Mouse (Mus musculus) E14TG2a.4 (cell line): ENCODE measurements around the gene Glipr1l3.
A peak's percentile ranks its signal among the peaks of the same experiment; 100 is the strongest.

Experiments
- CTCF ChIP-seq: conservative IDR thresholded peaks from 2 replicates; pipeline ENCODE4 v1.5.1; 2014; ENCODE audit warnings: low read length
- POU5F1 ChIP-seq: IDR thresholded peaks from 2 replicates; pipeline ENCODE4 v1.6.1; 2014; ENCODE audit warnings: low read length, borderline replicate concordance

GRCm38 (mm10) chr10:112138050-112138870 is 21.9 kb downstream of the Glipr1l3 start:
- peak; percentile 79 for TF ChIP-seq CTCF
- no peak for TF ChIP-seq POU5F1
